Mouse (Mus musculus) bone marrow, adult 2 months (tissue): ENCODE measurements around the gene Psmb2. TPM values are rescaled to one million over a fixed set of nuclear protein-coding genes. Genes with fewer than 3 reads are reported as not detected.

Source experiments
- H3K27ac ChIP-seq: fragments of 200-500 bp; 2 replicates; pipeline ENCODE4 v1.5.1; 2012; ENCODE audit warnings: low read depth, mild to moderate bottlenecking, control low read depth, inconsistent platforms, low read length; ENCODE audit not compliant: control insufficient read depth, poor library complexity, insufficient read depth
- H3K4me1 ChIP-seq: fragments of 200-500 bp; 2 replicates; pipeline ENCODE4 v1.6.1; 2011; ENCODE audit warnings: low read length; ENCODE audit not compliant: control insufficient read depth, insufficient read depth
- H3K4me3 ChIP-seq: fragments of 200-500 bp; replicated peaks from 2 replicates; pipeline ENCODE3; 2011; ENCODE audit warnings: mild to moderate bottlenecking, low read depth, low read length, control low read depth; ENCODE audit not compliant: control insufficient read depth
- CTCF ChIP-seq: fragments of 200-500 bp; IDR thresholded peaks from 2 replicates; pipeline ENCODE4 v1.5.1; 2011; ENCODE audit warnings: low read length, control low read depth; ENCODE audit not compliant: control insufficient read depth, insufficient read depth
- POLR2A ChIP-seq: fragments of 200-500 bp; IDR thresholded peaks from 2 replicates; pipeline ENCODE4 v1.6.1; 2011; ENCODE audit warnings: low read depth, mild to moderate bottlenecking, control low read depth, low read length, borderline replicate concordance; ENCODE audit not compliant: control insufficient read depth
- WGBS: fragments of 180-500 bp; shearing (Covaris S2); methylation state at CpG from one replicate; pipeline ENCODE4 v1.1.7; 2018; 5-methylcytosine and 5-hydroxymethylcytosine counted together
- polyA plus RNA-seq: library from polyadenylated mRNA; stranded (reverse); fragments of >200 nt; gene quantifications from 2 replicates; pipeline ENCODE4 v1.2.4, GENCODE M21; 2011; ENCODE audit warnings: low replicate concordance; ENCODE audit not compliant: missing spikeins, insufficient read depth, insufficient read length

Gene Psmb2
- 80.3 and 120 TPM in 2 replicates for polyA plus RNA-seq

- TF ChIP-seq CTCF, result no peak
- TF ChIP-seq POLR2A, result peak; percentile 84; the same call in 1 of the 2 replicates
- H3K27ac ChIP-seq, result peak within 1 kb of the TSS; percentile 67; the same call in 1 of the 2 replicates
- H3K4me1 ChIP-seq, result no peaks in the 10 kb centered on the region; the same call in 1 of the 2 replicates
- H3K4me3 ChIP-seq, result peak within 1 kb of the TSS; percentile 97
- 2% methylated on average over 48 of the region's 48 CpGs for WGBS
Measured at GRCm38 (mm10) chr4:126677054-126678003, at the start of gene Psmb2. Gene Psmb2, plus strand, starts transcription at chr4:126677630.

- H3K27ac ChIP-seq, result no peak overlapping the region
- H3K4me3 ChIP-seq, result no peak overlapping the region
- H3K4me1 ChIP-seq, result no peaks in the 10 kb centered on the region
- WGBS, result 40% methylated on average over 2 of the region's 2 CpGs
- TF ChIP-seq POLR2A, result no peak
- no peak for TF ChIP-seq CTCF
Measured at GRCm38 (mm10) chr4:126631922-126632321, 45.5 kb upstream of the Psmb2 start.

GRCm38 (mm10) chr4:126632668-126633067 is 44.8 kb upstream of the Psmb2 start:
- TF ChIP-seq POLR2A (no peak), CTCF (no peak)
- 49% methylated on average over 3 of the region's 3 CpGs for WGBS

GRCm38 (mm10) chr4:126636330-126636729 is 41.1 kb upstream of the Psmb2 start:
- Histone ChIP-seq H3K27ac (no peak overlapping the region), H3K4me3 (no peak overlapping the region), H3K4me1 (no peaks in the 10 kb centered on the region)
- no peak for TF ChIP-seq CTCF
- TF ChIP-seq POLR2A, result no peak
- WGBS, result 38% methylated on average over 11 of the region's 11 CpGs

More at GRCm38 (mm10) chr4:126632668-126633067, 44.8 kb upstream of the Psmb2 start:
- H3K4me1 ChIP-seq, result no peaks in the 10 kb centered on the region
- H3K27ac ChIP-seq, result no peak overlapping the region
- H3K4me3 ChIP-seq, result no peak overlapping the region

GRCm38 (mm10) chr4:126637446-126637845 is 40.0 kb upstream of the Psmb2 start:
- TF ChIP-seq POLR2A (no peak), CTCF (no peak)
- Histone ChIP-seq H3K27ac (no peak overlapping the region), H3K4me3 (no peak overlapping the region), H3K4me1 (no peaks in the 10 kb centered on the region)
- WGBS, result 65% methylated on average over 4 of the region's 4 CpGs

GRCm38 (mm10) chr4:126639339-126639738 is 38.1 kb upstream of the Psmb2 start:
- WGBS, result 61% methylated on average over 7 of the region's 7 CpGs
- no peak for TF ChIP-seq CTCF
- TF ChIP-seq POLR2A, result no peak
- no peaks in the 10 kb centered on the region for H3K4me1 ChIP-seq
- H3K4me3 ChIP-seq, result no peak overlapping the region
- H3K27ac ChIP-seq, result no peak overlapping the region

- TF ChIP-seq CTCF (no peak), POLR2A (no peak)
- no peak overlapping the region for H3K4me3 ChIP-seq
- WGBS, result 44% methylated on average over 9 of the region's 9 CpGs
- no peaks in the 10 kb centered on the region for H3K4me1 ChIP-seq
- no peak overlapping the region for H3K27ac ChIP-seq
Measured at GRCm38 (mm10) chr4:126641901-126642300, 35.5 kb upstream of the Psmb2 start.

- Histone ChIP-seq H3K4me3 (no peak overlapping the region), H3K27ac (no peak overlapping the region), H3K4me1 (no peaks in the 10 kb centered on the region)
- WGBS, result 52% methylated on average over 4 of the region's 4 CpGs
- TF ChIP-seq POLR2A, result no peak
- no peak for TF ChIP-seq CTCF
Measured at GRCm38 (mm10) chr4:126643815-126644214, 33.6 kb upstream of the Psmb2 start.
